Mouse (Mus musculus) hindlimb bud, embryonic 11.5 days (tissue): ENCODE data around the gene Zdhhc16.

Experiments
- DNase-seq: peaks from one replicate; pipeline ENCODE4 v3.0.0-alpha.2; 2012; ENCODE audit warnings: low read depth, low spot score; ENCODE audit errors: extremely low spot score

Gene Zdhhc16

DNA sequence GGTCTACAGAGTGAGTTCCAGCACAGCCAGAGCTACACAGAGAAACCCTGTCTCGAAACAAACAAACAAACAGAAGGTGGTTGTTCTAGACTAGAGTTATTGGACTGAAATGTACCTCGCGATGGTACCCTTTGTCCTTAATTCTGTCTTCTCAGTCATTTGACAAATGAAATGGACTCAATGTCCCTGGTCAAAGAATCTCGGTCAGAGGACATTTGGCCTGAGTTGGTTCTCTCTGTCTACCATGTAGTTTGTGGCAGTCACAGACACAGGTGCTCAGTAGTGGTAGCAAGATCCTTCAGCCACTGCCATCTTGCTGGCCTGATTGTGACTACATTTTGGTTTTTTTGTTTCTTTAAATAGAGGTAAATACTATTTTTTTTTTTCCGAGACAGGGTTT, 52.7 kb downstream of the Zdhhc16 start:
- no peak for DNase-seq

GRCm38 (mm10) chr19:41987206-41987605, 53.9 kb downstream of the Zdhhc16 start:
- no peak for DNase-seq

DNA sequence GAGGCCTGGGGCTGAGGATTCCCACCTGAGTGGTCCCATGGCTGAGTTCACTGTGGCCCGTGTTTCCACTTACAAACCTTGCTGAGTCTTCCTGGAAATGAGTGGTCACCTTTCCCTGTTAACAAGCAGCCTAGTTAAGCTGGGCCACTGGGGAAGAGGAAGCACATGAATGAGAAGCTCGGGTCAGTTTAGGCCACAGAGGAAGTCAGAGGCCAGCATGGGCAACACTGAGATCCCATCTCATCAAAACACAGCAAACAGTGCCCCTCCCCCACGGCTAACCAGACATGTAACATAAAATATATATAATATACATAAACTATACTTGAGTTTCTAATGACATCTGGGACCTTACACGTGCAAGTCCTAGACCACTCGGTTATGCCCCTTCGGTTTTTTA, 56.5 kb downstream of the Zdhhc16 start:
- DNase-seq, result no peak

DNA sequence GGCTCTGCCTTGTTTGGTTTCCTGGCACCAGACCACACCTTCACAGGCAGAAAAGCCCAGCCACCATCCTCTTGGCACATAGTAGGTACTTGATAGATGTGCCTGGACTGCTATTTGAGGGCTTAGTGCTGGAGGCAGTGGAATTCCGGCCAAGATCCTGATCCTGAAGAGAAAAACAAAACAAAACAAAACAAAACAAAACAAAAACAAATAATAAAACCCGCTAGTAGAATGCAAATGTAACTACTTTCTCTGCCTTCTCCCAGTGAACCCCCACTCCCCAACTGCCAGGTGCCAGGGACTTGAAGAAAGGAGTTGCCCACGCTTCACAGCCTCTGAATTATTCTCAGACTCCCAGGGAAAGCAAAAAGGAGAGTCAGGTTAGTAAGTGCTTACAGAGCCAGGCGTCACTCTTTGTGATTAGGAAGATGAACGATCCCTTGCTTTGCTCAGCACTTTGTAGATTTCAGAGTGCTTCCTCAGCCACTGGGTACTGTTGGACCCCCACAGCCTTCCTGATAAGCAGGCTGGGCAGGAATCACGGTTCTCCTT, 58.7 kb downstream of the Zdhhc16 start:
- DNase-seq, result no peak

DNA sequence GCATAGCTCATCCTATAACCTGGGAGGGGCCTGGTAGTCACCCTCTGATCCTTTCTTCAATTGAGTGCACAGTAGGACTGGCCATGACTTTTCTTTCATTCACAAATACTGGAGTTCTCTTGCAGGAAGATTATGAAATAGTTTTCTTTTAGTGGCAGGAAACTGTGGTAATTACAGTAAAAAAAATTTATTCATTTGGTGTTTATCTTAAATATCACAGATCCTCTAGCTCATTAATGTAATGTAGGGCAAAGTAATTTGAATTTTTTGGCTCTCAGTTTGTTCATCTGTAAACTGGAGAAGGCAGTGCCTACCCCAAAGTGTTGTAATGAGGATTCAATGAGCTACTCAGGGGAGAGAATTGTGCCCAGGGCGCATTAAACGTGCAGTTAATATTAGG, 59.7 kb downstream of the Zdhhc16 start:
- DNase-seq, result no peak

DNA sequence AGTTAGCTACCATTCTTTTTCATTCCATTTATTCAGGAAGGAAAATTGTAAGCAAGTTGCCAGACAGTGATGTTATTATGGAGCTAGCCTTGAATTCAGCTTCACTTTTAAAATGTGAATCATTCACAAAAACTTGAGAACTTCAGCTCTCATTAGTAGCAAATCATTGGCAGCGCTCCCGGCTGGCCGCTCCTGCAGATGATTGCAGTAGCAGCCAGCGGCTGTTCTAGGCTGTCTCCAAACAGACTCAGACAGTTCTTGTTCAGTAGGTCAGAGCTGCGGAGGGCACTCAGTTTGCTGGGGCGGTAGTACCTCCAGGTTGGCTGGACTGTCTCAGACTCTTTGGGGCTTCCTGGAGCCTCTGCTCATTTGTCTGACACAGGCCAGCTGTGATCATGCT, 60.2 kb downstream of the Zdhhc16 start:
- no peak for DNase-seq
